Mouse (Mus musculus) G1E (cell line): ENCODE results near the gene Cdcp2.

ENCODE experiments used
- CTCF ChIP-seq: IDR thresholded peaks from 2 replicates; pipeline ENCODE4 v1.5.1; 2012; ENCODE audit warnings: low read depth, low read length, inconsistent platforms, mixed read lengths
- GATA1 ChIP-seq: IDR thresholded peaks from 2 replicates; pipeline ENCODE4 v1.6.1; 2012; ENCODE audit warnings: borderline replicate concordance, low read length, inconsistent platforms, mixed read lengths
- TAL1 ChIP-seq: conservative IDR thresholded peaks from 2 replicates; pipeline ENCODE4 v1.6.1; 2012; ENCODE audit warnings: low read depth, low read length, inconsistent platforms, mixed read lengths

GRCm38 (mm10) chr4:107138948-107139835 lies 42.5 kb downstream of the Cdcp2 start:
- TF ChIP-seq CTCF, result no peak
- TF ChIP-seq GATA1, result no peak
- TF ChIP-seq TAL1, result no peak
